Mouse (Mus musculus) lung, adult 2 months (tissue): ENCODE results near the gene Apoa5.

ENCODE experiments used
- CTCF ChIP-seq: fragments of 200-500 bp; IDR thresholded peaks from 2 replicates; pipeline ENCODE4 v1.5.1; 2011; ENCODE audit warnings: mild to moderate bottlenecking, low read length, control low read depth; ENCODE audit not compliant: insufficient read depth
- POLR2A ChIP-seq: fragments of 200-500 bp; IDR thresholded peaks from 2 replicates; pipeline ENCODE4 v1.6.1; 2011; ENCODE audit warnings: low read depth, mild to moderate bottlenecking, control low read depth, low read length, borderline replicate concordance; ENCODE audit errors: extremely low read depth

DNA sequence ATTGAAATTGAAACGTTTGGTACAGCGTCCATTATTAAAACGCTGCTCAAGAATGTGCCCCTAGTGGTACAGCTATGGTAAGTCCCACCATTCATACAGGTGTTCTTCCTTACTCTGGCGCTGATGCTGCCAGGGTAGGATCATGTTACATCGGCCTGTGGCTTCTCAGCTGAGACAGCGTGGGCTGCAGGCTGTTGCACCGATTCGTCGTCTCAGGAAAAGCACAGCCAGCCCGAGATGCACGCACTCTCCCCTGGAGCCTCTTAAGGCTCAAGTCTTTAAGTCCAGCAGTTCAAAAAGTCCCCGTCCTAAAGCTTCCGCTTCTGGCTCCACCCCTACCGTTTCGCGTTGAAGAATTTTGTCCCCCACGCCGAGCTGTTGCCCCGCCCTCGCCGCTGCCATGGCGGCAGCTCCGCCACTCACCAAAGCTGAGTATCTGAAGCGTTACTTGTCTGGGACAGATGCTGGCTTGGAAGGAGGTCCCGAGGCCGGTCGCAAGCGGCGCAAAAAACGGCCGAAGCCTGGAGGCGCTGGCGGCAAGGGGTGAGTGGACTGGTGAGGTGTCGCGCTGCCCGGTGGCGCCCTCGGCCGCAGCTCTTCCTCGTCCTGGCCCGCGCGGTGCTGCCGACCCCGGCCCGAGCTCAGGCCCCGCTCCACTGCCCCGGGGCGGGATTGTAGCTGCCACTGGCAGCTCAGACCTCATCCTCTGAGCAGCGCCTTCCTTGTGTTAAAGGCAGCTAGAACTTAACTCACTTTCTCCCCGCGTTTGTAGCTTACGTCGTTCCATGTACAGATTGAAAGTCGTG lies 14.4 kb downstream of the Apoa5 start, which contains the start of gene Bud13:
- TF ChIP-seq CTCF: no peak
- TF ChIP-seq POLR2A: peak; percentile 83
